In genomic region chr6:138420536-138420891, GRCm38 (mm10) we compare ENCODE assay signal across 9 mouse cellular contexts.
A peak's percentile ranks its signal among the peaks of the same experiment; 100 is the strongest.
DNase-seq lines count a peak whose midpoint lies in the region; ATAC-seq lines count a peak whose summit lies in the region.
"Had no signal": no experiment of that assay in that cellular context is flagged by ENCODE, and none has a peak within 500 bp of the region (broad histone marks: within the 10 kb centered on the region; RNA-seq: fewer than 3 reads in every experiment).

No protein-coding gene starts in this region.

- intact Hi-C loops in heart, postnatal 25 days (cut with DNase I), result no loop called here

- H3K27ac ChIP-seq in heart, embryonic 12.5 days (ENCODE audit: poor library complexity, severe bottlenecking), result no peak overlapping the region
- peak overlapping the region; percentile 98 for H3K27ac ChIP-seq in forebrain, embryonic 16.5 days (ENCODE audit: low read length)
- H3K27ac ChIP-seq in midbrain, embryonic 11.5 days (ENCODE audit: low read depth, low read length), result peak overlapping the region; percentile 76
- H3K27ac ChIP-seq: liver, embryonic 13.5 days had no signal

- peaks cover 16% of the 10 kb centered on the region for H3K4me1 ChIP-seq in heart, embryonic 12.5 days (replicated peaks)
- peaks cover 40% of the 10 kb centered on the region for H3K4me1 ChIP-seq in forebrain, embryonic 16.5 days (replicated peaks; ENCODE audit: control insufficient read depth, insufficient read depth, low read length)
- peaks cover 14% of the 10 kb centered on the region for H3K4me1 ChIP-seq in midbrain, embryonic 11.5 days (ENCODE audit: control insufficient read depth, insufficient read depth, low read length)
- H3K4me1 ChIP-seq: liver, embryonic 13.5 days had no signal

- no peak for DNase-seq in heart, postnatal 25 days (ENCODE audit: low spot score)
- peak; percentile 77 for DNase-seq in brain, adult 2 months (ENCODE audit: low read depth, low spot score)
- DNase-seq in midbrain, embryonic 11.5 days (ENCODE audit: low spot score, missing footprints), result peak; percentile 93
- no peak for DNase-seq in gastrocnemius, adult 8-10 months (ENCODE audit: low spot score in 2 of 2)
- no peak for DNase-seq in kidney, postnatal 10 days
- no peak for DNase-seq in left cerebral cortex, adult 11 months (ENCODE audit: low spot score)
- DNase-seq: liver, embryonic 13.5 days had no signal

- peak overlapping the region; percentile 12; the same call in 1 of the 2 replicates for H3K4me3 ChIP-seq in heart, embryonic 12.5 days
- peak overlapping the region; percentile 54 for H3K4me3 ChIP-seq in forebrain, embryonic 16.5 days (replicated peaks; ENCODE audit: low read length)
- peak overlapping the region; percentile 47 for H3K4me3 ChIP-seq in midbrain, embryonic 11.5 days (ENCODE audit: low read depth, low read length)
- H3K4me3 ChIP-seq: liver, embryonic 13.5 days had no signal

- H3K9ac ChIP-seq in heart, embryonic 12.5 days, result no peak overlapping the region
- peak overlapping the region; percentile 64 for H3K9ac ChIP-seq in forebrain, embryonic 16.5 days (replicated peaks; ENCODE audit: low read depth, low read length)
- peak overlapping the region; percentile 64 for H3K9ac ChIP-seq in midbrain, embryonic 11.5 days (ENCODE audit: low read length)
- H3K9ac ChIP-seq: liver, embryonic 13.5 days had no signal

- H3K27me3 ChIP-seq in heart, embryonic 12.5 days (replicated peaks), result 0 out of 2 replicates have a peak, but pooled peaks cover 4% of the 10 kb centered on the region
- H3K27me3 ChIP-seq in forebrain, embryonic 16.5 days (replicated peaks; ENCODE audit: control insufficient read depth, insufficient read depth, low read length), result no peaks in the 10 kb centered on the region
- H3K27me3 ChIP-seq in midbrain, embryonic 11.5 days (ENCODE audit: control insufficient read depth, insufficient read depth, low read length), result no peaks in the 10 kb centered on the region; the same call in 1 of the 2 replicates

- no peaks in the 10 kb centered on the region for H3K9me3 ChIP-seq in heart, embryonic 12.5 days (replicated peaks)
- H3K9me3 ChIP-seq in forebrain, embryonic 16.5 days (ENCODE audit: control insufficient read depth, low read length), result no peaks in the 10 kb centered on the region
- H3K9me3 ChIP-seq in midbrain, embryonic 11.5 days (ENCODE audit: control insufficient read depth, low read length), result no peaks in the 10 kb centered on the region
- H3K9me3 ChIP-seq: liver, embryonic 13.5 days had no signal

- H3K36me3 ChIP-seq in heart, embryonic 12.5 days, result no peaks in the 10 kb centered on the region
- no peaks in the 10 kb centered on the region for H3K36me3 ChIP-seq in forebrain, embryonic 16.5 days (ENCODE audit: control insufficient read depth, insufficient read depth)
- no peaks in the 10 kb centered on the region for H3K36me3 ChIP-seq in midbrain, embryonic 11.5 days (ENCODE audit: control insufficient read depth, insufficient read depth, low read length)
- H3K36me3 ChIP-seq: liver, embryonic 13.5 days had no signal

- ATAC-seq in heart, embryonic 12.5 days (ENCODE audit: insufficient number of reproducible peaks, low FRiP score), result no peak
- ATAC-seq in forebrain, embryonic 16.5 days, result peak; percentile 54
- ATAC-seq in midbrain, embryonic 11.5 days (ENCODE audit: low FRiP score), result peak; percentile 57

- WGBS in heart, embryonic 12.5 days, result 1% methylated on average over 3 of the region's 3 CpGs
- 1% methylated on average over 3 of the region's 3 CpGs for WGBS in forebrain, embryonic 16.5 days
- WGBS in midbrain, embryonic 11.5 days, result 1% methylated on average over 3 of the region's 3 CpGs

- peak overlapping the region; percentile 91 for H3K4me2 ChIP-seq in heart, embryonic 12.5 days
- peak overlapping the region; percentile 54 for H3K4me2 ChIP-seq in forebrain, embryonic 16.5 days (ENCODE audit: low read length)
- peak overlapping the region; percentile 72 for H3K4me2 ChIP-seq in midbrain, embryonic 11.5 days

Comparison
In these comparisons a context has a peak if more than half of its experiments do, and no peak if none do; other contexts are left out.
1. DNase-seq: peak in brain, adult 2 months (single experiment) and midbrain, embryonic 11.5 days (single experiment); none in heart, postnatal 25 days (single experiment), gastrocnemius, adult 8-10 months (0 of 2), kidney, postnatal 10 days (single experiment) and left cerebral cortex, adult 11 months (single experiment).
2. Peak in every context shown above with its lines, with median percentiles within 50 percentile points of each other: H3K4me2 ChIP-seq and H3K4me3 ChIP-seq.